Mouse (Mus musculus): Measurements from ENCODE around the gene Cep95.

- TF ChIP-seq CTCF (IDR thresholded peaks at IDR 0.05; ENCODE audit: low read depth, low read length): no peak
- TF ChIP-seq POLR2A (IDR thresholded peaks at IDR 0.05; ENCODE audit: borderline replicate concordance, low read depth, low read length): no peak
These were observed 38.8 kb upstream of the Cep95 start, which contains the start of gene Pecam1 for GRCm38 (mm10) chr11:106750121-106750751.

All from bone marrow macrophage, adult 2 months (primary cell).